Mouse (Mus musculus): Measurements from ENCODE around the gene Slc44a1.
A peak's percentile ranks its signal among the peaks of the same experiment; 100 is the strongest.

The Slc44a1 gene

DNA sequence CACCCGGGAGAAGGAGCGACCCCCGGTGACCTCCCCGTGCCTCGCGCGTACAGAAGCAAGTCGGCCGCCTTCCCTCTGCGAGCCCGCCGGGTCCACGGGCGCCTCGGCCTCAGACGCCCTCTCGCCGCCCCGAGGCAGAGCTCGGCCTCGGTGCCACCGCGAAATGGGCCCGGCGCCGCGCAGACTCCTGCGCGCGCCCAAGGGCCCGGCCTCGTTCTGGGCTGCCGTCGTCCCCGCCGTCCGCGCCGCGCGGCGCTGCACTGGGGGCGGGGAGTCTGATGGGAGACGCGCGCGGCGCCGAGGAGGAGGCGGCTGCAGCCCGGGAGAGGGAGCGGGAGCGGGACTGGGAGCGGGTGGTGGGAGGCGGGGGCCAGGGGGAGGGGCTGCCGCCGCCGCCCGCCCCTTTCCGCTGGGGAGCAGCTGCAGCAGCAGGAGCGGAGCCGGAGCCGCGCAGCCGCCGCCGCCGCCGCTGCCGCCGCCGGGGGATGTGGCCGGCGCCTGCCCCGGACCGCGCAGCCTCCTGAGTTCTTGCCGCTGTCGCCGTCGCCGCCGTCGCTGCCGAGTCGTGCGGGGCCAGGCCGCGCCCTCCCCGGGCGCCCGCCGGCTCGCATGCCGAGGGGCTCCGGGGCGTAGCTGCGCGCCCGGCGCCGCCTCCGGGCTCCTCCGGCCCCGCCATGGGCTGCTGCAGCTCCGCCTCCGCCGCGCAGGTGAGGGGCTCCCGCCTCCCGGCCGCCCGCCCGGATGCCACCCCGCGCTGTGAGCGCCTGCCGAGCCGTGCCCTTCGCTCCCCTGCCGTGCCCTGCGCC lies at the start of gene Slc44a1:
Gene Slc44a1, plus strand, starts transcription at position 404 of the 806 bp plus-strand sequence.
- DNase-seq (ENCODE audit: low spot score in 2 of 2): peak; percentile 57 to 73

DNA sequence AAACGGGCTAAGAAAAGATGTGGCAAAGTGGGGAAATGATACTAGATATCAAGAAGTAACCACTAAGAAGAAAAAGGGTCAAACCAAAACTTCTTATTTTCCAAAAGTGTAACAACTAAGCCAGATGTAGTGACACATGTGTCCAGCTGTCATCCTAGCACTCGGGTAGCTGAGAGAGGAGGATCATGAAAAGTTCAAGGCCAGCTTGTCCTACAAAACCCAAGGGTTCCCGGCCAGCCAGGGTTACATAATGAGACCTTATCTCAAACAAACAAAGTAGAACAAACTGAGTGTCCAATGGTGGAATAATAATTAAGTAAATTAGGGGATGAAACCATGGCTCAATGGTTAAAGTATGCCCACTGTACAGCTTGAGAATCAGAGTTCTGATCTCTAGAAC lies 45.2 kb upstream of the Slc44a1 start:
- DNase-seq (ENCODE audit: low spot score in 2 of 2): no peak

DNA sequence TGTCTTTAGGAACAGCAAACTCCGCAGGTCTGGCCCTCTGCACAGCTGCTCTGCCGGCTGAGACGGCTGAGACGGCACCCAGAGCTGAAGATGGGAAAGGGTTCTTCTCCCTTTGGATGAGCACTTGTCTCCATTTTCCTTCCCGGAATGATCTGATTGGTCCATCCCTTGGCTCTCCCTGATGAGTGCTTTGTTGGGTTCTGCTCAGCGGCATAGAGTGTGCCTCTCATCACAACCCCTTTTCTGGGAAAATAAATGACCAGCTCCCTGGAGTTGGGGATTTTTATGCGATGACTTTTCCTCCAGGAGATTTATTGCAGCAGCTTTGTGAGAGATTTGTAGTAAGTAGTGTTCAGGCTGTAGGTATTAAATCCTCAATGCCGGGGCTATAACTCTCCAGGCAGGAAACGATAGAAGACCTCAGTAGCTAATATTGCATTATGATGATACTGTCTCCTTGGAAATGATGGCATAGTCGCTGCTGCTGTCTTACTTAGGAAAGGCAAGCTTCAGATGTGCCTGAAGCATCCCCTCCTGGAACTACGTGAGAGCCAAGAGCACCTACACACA lies 43.5 kb upstream of the Slc44a1 start:
- DNase-seq (ENCODE audit: low spot score in 2 of 2): no peak

DNA sequence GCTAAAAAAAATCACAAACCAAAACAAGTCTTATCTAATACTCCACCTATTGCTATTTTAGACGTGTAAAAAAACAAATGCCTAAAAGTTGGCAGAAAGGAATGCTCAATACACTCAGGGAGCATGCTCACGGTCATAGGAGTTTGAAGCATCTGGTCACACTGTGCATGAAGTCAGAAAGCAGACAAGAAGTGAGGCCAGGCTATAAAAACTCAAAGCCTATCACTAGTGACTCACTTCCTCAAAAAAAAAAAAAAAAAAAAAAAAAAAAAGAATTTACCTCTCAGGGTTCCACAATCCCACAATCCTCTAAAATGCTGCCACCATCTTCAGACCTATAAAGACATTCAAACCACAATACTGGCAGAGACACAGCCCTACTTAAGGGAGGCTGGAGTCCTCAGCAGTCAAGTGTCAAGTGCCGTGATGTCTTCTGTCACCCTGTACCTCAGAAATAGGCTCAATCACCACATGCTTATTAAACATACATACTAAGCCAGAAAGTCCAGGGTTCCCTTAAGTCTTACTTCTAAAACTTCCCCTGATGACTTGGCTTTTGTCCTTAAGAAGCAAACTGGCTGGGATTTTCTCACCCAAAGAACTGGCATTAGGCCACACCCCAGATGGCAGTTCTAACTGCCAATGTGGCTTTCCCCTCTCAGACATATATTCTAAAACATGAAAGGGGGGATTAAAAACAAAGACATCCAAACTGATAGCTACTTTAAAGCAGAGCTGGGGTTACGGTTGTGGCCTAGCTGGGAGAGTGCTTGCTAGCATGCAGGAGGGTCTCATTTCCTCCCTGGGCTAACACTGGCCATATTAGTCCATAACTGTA lies 42.7 kb upstream of the Slc44a1 start:
- no peak for DNase-seq (ENCODE audit: low spot score in 2 of 2)

DNA sequence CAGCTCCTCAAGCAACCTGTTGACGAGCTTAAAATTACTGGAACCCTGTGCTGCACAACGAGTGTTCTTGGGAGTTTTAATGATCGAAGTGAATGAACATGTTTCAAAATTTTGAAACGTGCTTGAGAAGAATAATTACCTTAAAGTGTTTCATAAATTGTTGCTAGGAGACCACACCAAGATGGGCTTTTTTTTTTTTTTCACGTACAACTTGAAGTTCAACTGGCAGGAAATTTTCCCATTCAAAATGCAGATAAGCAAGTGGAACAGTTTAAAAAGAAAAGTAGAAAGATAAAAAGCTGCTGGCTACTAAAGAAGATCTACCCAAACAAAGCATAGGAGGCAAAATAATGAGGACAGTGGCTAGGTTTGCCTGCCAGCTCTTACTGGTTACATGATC lies 41.7 kb upstream of the Slc44a1 start:
- no peak for DNase-seq (ENCODE audit: low spot score in 2 of 2)

DNA sequence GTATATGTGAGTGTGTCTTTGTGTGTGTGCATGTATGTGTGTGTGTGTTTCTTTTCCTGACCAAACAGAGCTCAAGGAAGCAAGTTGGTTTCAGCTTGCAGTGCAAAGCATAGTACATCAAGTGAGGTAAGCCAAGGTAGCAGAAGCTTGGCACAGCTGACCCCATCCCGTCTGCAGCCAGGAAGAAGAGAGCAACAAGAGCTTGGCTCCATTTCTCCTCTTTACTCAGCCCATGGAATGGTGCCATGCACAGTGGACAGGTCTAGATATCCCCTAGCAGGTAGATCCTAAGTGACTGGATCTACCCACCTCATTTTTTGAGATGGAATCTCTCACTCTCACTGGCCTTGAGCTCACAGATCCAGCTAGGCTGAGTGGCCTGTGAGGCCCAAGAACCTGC lies 40.8 kb upstream of the Slc44a1 start:
- no peak for DNase-seq (ENCODE audit: low spot score in 2 of 2)

DNA sequence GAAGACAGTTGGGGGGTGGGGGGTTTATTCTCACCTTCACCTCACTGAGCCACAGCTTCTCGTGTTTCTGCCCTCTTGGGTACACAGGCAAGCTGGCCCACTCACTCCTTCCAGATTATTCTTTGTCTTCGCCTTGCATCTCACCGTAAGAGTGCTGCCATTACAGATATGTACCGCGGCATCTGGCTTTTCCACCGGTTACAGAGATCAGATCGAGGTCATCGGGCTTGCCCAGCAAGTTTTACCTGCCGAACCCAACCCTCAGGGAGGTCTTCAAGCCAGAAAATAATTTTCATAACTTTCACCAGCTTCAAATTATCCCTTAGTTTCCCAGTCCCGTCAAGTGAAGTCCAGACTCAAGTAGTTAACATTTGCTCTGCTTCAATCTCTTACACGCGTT lies 36.8 kb upstream of the Slc44a1 start:
- DNase-seq (ENCODE audit: low spot score in 2 of 2): no peak

DNA sequence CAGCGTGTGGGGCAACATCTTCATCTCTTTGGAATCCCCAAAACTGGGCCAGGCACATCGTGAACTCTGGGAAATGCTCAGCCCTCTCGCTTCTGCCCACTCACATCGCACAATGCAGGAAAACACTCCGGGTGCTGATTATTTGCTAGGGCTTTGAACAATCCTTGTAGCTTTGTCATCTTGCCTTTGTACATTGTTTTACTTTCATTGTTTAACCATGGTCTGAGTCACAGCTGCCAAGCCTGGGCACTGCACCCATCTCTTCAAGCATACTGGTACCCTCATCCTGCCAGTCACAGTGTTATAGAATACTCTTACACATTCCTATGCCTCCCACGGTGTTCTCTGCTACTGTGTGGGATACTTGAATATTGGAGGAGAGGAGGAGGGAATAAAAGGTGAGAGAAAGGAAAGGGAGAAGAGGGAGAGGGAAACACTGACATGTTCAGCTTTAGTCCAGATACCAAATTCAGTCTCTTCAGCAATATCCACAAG lies 35.7 kb upstream of the Slc44a1 start:
- DNase-seq (ENCODE audit: low spot score in 2 of 2): no peak

DNA sequence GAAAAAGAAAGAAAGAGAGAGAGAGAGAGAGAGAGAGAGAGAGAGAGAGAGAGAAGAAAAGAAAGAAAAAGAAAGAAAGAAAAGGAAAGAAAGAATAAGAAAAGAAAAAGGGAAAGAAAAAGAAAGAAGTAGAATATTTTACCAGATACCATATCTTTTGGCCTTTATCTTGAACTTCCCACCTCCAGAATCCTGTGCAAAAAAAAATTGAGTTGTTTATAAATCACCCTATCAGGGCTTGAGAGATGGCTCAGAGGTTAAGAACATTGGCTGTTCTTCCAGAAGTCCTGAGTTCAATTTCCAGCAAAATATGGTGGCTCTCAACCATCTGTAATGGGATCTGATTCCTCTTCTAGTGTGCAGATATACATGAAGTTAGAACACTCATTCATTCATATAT lies 33.3 kb upstream of the Slc44a1 start:
- no peak for DNase-seq (ENCODE audit: low spot score in 2 of 2)

DNA sequence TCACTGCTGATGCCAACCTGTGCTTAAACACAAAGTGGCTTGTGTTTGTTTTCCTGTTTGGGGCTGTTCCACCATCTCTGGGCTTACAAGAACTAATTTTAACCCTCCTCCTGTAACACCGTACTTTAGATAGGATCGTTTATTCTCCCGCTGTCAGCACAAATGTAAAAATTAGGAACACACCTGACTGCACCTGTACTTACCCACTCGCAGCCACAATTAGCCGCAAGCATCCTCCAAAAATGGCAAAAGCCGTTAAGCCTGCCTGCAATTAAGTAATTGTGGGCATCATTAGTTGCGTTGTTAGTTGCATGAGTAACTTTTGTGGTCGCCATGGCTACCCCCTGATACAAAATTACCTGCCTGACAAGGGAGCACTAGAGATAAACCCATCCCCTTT lies 31.4 kb upstream of the Slc44a1 start:
- DNase-seq (ENCODE audit: low spot score in 2 of 2): no peak

DNA sequence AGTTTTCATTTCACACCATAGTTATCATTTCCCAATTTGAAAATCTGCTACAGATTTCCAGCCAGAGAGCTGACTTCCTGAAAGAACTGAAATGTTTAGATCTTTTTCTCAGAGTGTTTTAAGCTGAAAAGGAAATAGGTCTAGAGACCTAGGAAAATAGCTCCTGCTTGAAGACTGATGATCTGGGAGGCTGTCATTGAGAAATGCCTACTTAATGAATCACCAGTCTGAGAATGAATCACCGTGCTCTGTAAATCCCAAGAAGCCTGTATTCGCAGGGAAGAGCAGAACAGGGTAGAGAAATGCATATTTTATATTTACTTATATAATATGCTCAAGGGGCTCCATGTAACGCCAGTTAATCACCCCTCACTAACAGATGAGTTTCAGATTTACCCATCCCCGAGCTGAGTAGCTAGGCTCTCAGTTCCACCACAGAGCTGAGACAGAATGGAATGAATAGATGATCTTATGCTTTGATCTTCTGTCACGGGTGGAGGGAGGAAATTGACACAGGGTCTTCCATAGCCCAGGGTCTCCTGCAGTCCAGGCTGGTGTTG lies 30.6 kb upstream of the Slc44a1 start:
- DNase-seq (ENCODE audit: low spot score in 2 of 2): no peak

DNA sequence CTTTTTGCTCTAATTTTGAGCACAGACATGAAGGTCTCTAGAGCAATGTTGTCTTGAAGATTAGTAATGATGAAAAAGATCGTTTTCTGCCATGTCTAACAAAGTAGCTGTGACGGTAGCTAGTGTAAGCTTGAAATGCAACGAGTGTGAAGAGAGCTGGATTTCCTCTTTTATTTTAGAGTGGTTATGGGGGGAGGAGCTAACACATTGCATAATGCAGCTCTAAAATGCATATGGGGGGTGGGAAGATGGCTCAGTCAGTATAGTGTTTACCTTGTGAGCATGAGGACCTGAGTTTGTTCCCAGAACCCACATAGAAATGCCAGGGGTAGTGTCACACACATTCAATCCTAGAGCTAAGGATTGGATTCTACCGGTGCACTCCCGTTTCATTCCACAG lies 29.5 kb upstream of the Slc44a1 start:
- DNase-seq (ENCODE audit: low spot score in 2 of 2): no peak

DNA sequence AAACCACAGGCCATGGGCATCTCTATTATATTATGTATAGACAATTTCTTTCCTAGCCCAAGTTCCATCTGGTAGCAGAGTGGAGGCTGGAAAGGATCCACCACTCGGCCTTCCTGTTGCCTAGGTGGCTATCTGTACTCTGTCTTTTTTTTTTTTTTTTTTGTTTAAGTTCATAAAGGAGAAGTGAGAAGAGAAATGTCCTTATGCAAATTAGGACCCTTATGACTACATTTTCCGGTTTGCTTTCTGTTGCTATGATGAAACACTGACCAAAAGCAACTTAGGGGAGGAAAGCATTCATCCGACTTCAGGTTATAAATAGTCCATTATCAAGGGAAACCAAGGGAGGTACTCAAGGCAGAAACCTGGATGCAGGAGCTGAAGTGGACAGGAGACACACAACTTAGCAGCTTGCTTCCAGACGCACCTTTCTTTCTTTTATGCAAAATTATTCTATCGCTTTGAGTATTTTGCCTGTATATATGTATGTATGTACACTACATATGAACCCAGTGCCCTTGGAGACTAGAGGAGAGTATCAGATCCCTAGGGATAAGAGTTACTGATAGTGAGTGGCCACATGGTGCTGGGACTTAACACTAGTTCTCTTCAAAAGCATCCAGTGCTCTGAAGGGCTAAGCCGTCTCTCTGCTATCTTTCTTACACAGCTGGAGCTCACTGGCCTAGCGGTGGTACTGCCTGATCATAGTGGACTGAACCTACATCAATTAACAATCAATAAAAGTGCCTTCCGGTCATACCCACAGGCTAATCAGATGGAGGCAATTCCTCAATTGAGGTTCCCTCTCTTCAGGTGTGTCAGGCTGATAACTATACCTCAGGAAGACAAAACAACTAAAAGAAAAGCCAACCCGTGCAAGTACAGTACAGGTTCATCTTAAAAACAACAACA lies 28.0 kb upstream of the Slc44a1 start:
- DNase-seq (ENCODE audit: low spot score in 2 of 2): no peak

DNA sequence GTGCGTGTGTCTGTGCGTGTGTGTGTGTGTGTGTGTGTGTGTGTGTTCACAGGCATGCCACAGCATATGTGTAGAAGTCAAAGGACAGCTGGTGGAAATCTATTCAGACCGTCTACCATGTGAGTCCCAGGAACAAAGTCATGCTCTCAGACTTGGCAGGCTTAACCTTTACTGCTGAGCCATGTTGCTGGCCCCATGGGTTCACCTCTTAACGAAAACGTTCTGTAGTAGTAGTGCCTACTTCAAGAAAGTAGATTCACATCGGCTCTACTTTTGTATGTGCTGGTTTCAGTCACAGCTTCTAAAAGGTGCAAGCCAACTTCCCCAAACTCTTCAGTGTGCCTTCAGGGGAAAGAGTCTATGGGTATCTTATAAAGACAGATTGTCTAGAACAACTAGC lies 27.2 kb upstream of the Slc44a1 start:
- no peak for DNase-seq (ENCODE audit: low spot score in 2 of 2)

DNA sequence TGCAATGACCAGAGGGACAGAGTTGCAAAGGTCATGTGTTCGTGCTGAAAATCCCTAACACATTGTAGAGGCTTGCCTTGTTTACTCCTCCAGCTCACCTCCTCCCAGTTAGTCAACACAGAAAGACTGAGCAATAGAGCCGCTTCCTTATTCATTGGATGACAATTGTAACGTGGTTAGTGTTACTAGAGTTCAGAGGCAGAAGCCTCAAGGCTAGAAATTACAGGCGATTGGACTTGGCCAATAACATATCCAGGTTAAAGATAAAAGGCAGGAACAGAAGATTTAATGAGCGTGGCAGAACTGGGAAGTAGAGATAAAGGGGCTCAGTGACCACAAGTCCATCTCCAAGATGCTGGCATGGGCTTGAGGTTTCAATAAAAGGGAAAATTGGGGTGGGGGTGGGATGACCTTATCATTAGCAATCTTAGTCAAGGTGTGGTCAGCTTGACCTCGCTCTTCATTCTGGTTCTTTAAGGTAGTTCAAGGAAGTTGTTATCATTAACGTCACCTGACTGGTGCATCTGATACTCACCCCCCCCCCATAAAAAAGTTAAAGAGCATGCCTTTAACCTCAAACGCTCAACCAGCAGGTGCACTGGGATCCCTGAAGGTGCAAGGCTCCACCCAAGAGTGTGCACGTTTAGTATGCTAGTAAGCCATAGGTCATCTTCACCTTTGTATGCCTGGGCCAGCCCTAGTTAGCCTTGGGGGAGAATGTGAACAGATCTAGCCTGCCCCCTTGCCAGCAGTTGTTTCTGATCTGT lies 26.0 kb upstream of the Slc44a1 start:
- no peak for DNase-seq (ENCODE audit: low spot score in 2 of 2)

DNA sequence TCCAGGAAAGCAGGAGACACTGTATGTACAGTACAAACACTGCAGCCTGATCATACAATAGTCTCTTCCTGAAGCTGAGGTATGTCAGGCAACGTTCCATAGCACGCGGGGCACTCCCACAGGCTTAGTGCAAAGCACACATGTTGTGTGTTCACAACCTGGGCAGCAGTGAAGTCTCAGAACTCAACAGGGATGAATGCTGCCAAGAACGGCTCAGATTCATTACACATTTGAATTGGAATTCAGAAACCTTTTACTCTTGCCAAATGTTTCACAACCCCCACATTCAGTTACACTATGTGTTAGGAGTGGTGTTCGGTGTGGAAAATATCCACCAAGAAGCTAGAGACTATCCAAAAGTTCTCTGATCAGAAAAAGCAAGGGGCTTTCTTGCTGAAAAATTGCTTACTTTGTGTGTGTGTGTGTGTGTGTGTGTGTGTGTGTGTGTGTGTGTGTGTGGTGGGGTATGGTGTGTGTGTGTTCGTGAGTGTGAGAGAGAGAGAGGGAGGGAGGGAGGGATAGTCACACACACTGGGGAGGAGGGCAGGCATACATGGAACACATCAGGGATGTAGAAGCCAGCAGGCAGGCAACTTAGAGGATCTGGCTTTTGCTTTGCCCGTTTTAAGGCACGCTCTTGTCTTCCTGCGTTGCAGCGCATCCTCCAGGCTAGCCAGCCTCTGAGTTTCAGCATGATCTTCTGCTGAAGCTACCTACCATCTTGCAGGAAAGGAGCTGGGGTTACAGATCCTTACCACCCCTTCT lies 24.2 kb upstream of the Slc44a1 start:
- no peak for DNase-seq (ENCODE audit: low spot score in 2 of 2)

DNA sequence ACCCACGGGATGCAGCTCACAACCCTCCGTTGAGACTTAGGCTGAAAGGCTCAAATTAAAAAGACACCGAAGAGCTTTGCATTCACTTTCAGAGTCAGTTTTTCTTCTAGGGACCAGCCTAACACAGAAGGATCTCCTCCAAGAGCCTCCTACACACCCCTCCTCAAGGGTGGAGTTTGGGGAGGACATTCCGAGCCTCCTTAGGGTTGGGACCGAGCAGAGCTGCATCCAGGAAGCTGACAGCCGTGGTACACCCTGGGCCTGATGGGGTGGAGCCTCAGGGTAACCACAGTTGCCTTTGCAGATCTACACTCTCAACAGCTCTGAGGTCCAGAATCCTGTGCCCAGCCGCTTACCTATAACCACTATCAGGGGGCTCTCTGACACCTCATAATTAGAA lies 23.3 kb upstream of the Slc44a1 start:
- DNase-seq (ENCODE audit: low spot score in 2 of 2): no peak

DNA sequence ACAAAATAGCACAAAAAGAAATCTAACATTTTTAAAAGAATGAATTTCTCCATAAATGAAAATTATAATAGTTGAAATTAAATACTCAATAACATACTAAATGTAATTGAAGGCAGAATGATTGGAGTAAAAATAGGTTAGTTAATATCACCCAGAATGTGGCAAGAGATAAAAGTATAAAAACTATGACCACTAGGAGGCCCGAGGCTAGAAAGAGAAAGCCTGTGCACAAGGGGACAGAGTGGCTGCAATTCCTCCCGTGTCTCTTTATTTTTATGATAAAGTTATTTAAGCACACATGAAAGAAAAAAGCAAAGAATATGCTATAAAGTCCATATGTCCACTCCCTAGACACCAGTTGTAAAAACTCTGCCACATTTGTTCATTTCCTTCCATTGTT lies 17.4 kb upstream of the Slc44a1 start:
- DNase-seq (ENCODE audit: low spot score in 2 of 2): no peak

DNA sequence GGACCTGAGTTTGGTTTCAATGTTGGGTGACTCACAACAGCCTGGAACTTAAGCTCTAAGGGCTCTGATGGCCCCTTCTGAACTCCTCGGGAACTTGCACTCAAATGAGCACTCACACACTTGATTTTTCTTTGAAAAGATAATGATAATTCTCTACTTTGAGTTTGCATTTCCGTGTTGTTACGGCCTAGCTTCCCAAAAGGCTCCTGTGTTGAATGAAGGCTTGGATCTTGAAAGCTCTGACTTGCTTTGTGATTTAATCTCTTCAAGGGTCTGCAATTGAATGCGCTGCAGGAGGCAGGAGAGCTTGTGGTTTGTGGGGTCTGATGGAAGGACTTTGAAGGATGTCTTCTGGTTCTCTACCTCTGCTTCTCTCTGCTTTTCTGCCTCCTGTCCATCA lies 13.1 kb upstream of the Slc44a1 start:
- no peak for DNase-seq (ENCODE audit: low spot score in 2 of 2)

DNA sequence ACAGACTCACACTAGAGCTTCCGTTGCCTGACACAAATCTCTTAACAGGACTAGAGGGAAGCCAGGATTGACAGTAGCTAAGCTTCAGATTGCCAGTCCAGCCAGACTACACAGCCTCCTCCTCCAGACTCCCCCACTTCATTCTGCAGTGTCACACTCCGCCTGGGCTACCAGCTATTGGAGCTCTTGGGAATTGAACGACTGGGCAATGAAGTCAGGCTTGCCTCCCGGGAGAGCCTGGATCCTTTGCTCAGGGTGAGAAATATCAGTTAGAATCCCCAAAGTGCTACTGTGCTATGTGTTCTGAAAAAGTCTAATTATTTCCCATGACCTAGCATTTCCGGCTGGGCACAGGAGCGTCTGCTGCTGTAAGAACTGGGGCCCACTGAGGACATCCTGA lies 9.7 kb upstream of the Slc44a1 start:
- DNase-seq (ENCODE audit: low spot score in 2 of 2): no peak
